Mouse (Mus musculus): Measurements from ENCODE around the gene Slc25a29. TPM values are rescaled to one million over a fixed set of nuclear protein-coding genes. Genes with fewer than 3 reads are reported as not detected.
A peak's percentile ranks its signal among the peaks of the same experiment; 100 is the strongest.
"Not testable (repeated sequence)": the region's sequence is repeated elsewhere in the genome, so short reads cannot be mapped to it uniquely, and the experiment has no call there.

The Slc25a29 gene
- polyA plus RNA-seq, 1 experiment from 2014 or later = 3.4 TPM

DNA sequence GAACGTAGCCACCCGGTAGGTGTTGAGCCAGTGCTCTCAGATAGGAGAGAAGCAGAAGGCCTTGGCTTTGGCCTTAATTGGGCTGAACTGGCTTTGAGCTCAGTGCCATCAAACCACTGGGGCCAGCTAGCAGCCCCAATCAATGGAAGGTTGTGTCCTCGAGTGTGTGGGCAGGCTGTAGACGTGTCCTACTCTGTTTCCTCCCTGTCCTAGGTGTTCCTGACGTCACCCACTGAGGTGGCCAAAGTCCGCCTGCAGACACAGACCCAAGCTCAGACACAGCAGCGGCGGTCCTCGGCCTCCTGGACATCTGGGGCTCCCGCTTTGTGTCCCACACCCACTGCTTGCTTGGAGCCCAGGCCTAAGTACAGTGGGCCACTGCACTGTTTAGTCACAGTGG, 19.4 kb upstream of the Slc25a29 start:
- ATAC-seq (ENCODE audit: extremely low read depth, insufficient number of reproducible peaks, low FRiP score, low TSS enrichment) = no peak

DNA sequence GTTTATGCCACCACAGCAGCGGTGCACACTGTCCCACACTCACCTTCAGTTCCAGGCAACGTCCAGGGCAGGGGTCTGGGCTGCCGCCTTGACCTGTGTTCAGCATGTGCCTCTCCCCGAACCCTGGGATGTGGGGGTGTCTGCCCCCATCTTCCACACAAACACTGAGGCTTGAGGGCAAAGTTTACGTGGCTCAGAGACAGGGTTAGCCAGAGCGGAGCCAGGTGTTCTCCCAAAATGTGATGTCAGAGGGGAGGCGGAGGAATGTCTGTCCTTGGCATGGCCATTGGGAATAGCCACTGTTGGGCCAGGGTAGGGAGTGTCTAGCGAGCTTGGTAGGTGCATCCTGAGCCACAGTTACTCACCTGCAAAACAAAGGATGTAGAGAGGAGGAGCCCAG, 17.1 kb upstream of the Slc25a29 start:
- Histone ChIP-seq H3K27me3 (replicated peaks) (no peaks in the 10 kb centered on the region), H3K9me3 (no peaks in the 10 kb centered on the region), H3K9ac (no peak overlapping the region), H3K4me3 (no peak overlapping the region), H3K4me2 (no peak overlapping the region), H3K4me1 (no peaks in the 10 kb centered on the region), H3K36me3 (peaks cover 3% of the 10 kb centered on the region; the same call in 1 of the 2 replicates), H3K27ac (replicated peaks) (no peak overlapping the region)
- 86% methylated on average over 8 of the region's 8 CpGs for WGBS
- no peak for ATAC-seq (ENCODE audit: extremely low read depth, insufficient number of reproducible peaks, low FRiP score, low TSS enrichment)

More for the DNA sequence above, 19.4 kb upstream of the Slc25a29 start:
- Histone ChIP-seq H3K9me3 (no peaks in the 10 kb centered on the region), H3K27me3 (replicated peaks) (no peaks in the 10 kb centered on the region), H3K9ac (no peak overlapping the region), H3K27ac (replicated peaks) (no peak overlapping the region), H3K4me2 (no peak overlapping the region), H3K4me3 (no peak overlapping the region), H3K4me1 (no peaks in the 10 kb centered on the region), H3K36me3 (peaks cover 9% of the 10 kb centered on the region)
- 80% methylated on average over 10 of the region's 10 CpGs for WGBS

DNA sequence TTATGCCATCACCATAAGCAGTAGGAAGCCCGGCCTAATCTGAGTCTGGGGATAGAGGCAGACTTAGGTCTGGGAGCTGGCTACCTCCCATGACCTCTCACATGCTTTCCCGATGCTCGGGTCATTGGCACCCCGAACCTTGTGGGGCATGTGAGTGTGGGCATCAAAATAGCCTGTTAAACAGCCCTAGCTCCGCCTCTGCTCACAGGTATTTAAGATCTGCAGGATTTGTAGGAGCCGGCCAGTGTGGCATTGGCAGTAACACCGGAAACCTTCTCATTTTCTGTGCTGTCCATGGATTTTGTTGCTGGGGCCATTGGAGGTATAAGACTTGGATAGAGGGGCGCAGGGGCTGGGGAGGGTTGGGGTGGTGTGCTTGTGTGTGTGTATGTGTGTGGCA, 15.2 kb upstream of the Slc25a29 start:
- 84% methylated on average over 8 of the region's 8 CpGs for WGBS
- Histone ChIP-seq H3K27ac (replicated peaks) (no peak overlapping the region), H3K36me3 (peaks cover 16% of the 10 kb centered on the region), H3K4me1 (no peaks in the 10 kb centered on the region), H3K9ac (no peak overlapping the region), H3K9me3 (no peaks in the 10 kb centered on the region), H3K27me3 (replicated peaks) (no peaks in the 10 kb centered on the region), H3K4me3 (no peak overlapping the region), H3K4me2 (no peak overlapping the region)
- ATAC-seq (ENCODE audit: extremely low read depth, insufficient number of reproducible peaks, low FRiP score, low TSS enrichment) = no peak

DNA sequence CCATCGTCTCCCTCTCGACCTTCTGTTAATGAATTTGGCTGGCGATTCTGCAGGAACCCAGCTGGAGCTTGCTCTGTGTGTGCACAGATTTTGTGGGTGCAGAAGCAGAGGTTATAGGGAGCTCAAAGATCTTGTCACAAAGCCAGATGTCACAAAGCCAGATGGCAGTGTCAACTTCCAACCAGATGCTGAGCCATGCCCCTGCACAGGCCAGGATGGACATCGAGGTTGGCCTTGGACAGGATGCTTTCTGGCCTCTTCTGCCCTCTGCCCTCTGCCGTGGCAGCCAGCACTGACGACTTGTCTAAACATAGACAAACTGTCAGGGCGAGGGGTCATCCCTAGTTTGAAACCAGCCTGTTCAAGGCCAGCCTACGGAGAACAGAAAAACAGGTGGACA, 14.4 kb upstream of the Slc25a29 start:
- Histone ChIP-seq H3K27me3 (replicated peaks) (no peaks in the 10 kb centered on the region), H3K27ac (replicated peaks) (no peak overlapping the region), H3K9me3 (no peaks in the 10 kb centered on the region), H3K4me1 (no peaks in the 10 kb centered on the region), H3K4me2 (no peak overlapping the region), H3K9ac (no peak overlapping the region), H3K36me3 (peaks cover 23% of the 10 kb centered on the region), H3K4me3 (no peak overlapping the region)
- 65% methylated on average over 8 of the region's 8 CpGs for whole genome bisulfite sequencing
- ATAC-seq (ENCODE audit: extremely low read depth, insufficient number of reproducible peaks, low FRiP score, low TSS enrichment) = no peak

DNA sequence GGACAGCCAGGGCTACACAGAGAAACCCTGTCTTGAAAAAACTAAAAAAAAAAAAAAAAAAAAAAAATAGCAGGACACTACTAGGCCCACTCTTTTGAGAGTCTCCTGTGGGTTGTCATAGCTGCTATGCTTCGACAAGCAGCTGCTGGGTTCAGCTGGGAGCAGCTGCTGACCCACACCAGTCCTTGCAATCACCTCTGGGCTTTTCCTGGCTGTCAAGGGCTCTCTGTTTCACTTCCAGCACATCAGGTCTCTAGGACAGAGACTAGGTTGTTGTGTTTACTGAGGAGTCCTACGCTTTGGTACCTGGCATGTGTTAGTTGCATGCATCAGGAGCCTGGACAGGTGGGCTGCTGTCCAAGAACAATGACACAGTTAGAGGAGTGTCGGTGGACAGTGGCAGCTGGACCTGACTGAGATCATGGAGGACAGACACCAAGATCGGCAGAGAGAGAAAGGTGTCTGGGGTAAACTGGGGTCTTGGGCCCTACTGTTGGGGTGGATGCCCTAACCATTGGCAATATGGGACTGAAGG, 13.9 kb upstream of the Slc25a29 start:
- ATAC-seq (ENCODE audit: extremely low read depth, insufficient number of reproducible peaks, low FRiP score, low TSS enrichment) = no peak
- Histone ChIP-seq H3K9ac (no peak overlapping the region), H3K27me3 (replicated peaks) (no peaks in the 10 kb centered on the region), H3K4me3 (no peak overlapping the region), H3K27ac (replicated peaks) (no peak overlapping the region), H3K4me2 (no peak overlapping the region), H3K36me3 (peaks cover 29% of the 10 kb centered on the region), H3K4me1 (no peaks in the 10 kb centered on the region), H3K9me3 (no peaks in the 10 kb centered on the region)
- WGBS = 81% methylated on average over 4 of the region's 4 CpGs

DNA sequence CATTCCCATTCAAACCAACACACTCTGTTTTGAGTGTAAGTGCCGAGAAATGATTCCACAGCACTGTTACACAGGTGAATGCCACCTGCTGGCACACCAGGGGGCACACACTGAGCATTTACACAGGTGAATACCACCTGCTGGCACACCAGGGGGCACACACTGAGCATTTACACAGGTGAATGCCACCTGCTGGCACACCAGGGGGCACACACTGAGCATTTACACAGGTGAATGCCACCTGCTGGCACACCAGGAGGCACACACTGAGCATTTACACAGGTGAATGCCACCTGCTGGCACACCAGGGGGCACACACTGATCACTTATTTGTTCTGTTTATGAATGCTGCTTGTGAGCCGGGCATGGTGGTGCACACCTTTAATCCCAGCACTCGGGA, 12.3 kb upstream of the Slc25a29 start:
- 88% methylated on average over 3 of the region's 3 CpGs for WGBS
- H3K27ac ChIP-seq (replicated peaks); H3K4me3 ChIP-seq; H3K27me3 ChIP-seq (replicated peaks); H3K4me1 ChIP-seq; H3K9ac ChIP-seq; ATAC-seq (ENCODE audit: extremely low read depth, insufficient number of reproducible peaks, low FRiP score, low TSS enrichment); H3K4me2 ChIP-seq; H3K9me3 ChIP-seq: not testable (repeated sequence)
- peaks cover 42% of the 10 kb centered on the region for H3K36me3 ChIP-seq

DNA sequence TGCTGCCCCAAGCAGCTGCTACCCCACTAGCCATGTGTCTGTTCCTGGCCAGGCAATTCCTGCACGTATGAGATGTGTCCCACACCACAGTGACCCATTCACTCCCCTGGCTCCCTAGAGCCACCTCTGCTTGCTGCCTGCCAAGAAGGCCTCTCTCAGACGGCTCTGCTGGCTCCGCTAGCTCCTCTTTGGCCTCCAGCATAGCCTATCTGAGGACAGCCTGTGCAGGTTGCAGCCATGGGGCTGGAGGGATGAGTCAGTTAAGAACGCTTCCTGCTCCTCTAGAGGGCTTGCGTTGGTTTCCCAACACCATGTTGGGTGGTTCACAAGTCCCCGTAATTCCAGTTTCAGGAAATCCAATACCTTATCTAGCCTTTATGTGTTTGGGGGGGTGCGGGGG, 7.0 kb upstream of the Slc25a29 start:
- H3K9me3 ChIP-seq = no peaks in the 10 kb centered on the region
- H3K9ac ChIP-seq = no peak overlapping the region
- H3K36me3 ChIP-seq = peaks cover 76% of the 10 kb centered on the region
- no peak overlapping the region for H3K27ac ChIP-seq (replicated peaks)
- H3K4me3 ChIP-seq = no peak overlapping the region
- WGBS = 85% methylated on average over 7 of the region's 7 CpGs
- H3K4me2 ChIP-seq = no peak overlapping the region
- no peak for ATAC-seq (ENCODE audit: extremely low read depth, insufficient number of reproducible peaks, low FRiP score, low TSS enrichment)
- peaks cover 8% of the 10 kb centered on the region for H3K4me1 ChIP-seq
- H3K27me3 ChIP-seq (replicated peaks) = no peaks in the 10 kb centered on the region

DNA sequence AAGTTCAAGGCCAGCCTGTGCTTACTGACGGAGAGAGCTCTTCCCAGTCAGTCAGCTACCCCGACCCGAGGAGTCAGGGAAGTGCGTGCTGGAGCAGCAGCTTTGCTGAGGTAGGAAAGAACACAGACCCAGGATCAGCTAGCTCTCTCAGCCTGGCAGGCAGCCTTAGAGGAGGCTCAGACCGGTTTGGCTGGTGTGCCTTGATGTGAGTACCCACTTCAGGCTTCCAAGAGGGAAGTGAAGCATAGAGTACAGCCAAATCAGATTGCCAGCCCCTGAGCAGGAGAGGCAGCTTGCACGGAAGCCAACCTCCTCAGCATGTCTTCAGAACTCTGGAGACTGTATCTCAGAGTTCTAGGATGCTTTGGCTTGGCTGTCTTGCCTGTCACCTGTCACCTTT, 5.5 kb upstream of the Slc25a29 start:
- 77% methylated on average over 6 of the region's 6 CpGs for WGBS
- H3K36me3 ChIP-seq = peaks cover 68% of the 10 kb centered on the region

DNA sequence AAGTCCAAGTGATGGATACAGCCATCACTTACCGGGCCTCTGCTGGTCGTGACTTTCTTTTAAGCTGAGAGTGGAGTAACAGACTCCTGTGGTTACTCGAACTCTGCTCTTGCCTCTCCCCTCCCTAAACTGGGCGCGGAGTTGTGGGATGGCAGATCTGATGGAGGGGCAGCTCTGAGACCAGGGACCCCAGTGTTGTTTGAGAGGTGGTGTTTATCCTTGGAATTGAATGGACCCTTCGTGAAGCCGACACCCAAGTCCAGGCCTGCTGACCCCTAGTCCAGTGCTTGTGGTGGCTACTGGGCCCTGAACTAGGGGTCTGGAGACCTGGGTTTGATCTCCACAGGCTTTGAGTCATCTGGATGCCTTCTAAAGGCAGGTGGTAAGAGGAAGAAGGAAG, 1.0 kb upstream of the Slc25a29 start:
- H3K9me3 ChIP-seq = no peaks in the 10 kb centered on the region
- peaks cover 26% of the 10 kb centered on the region for H3K36me3 ChIP-seq
- H3K4me2 ChIP-seq = peak overlapping the region; percentile 97
- H3K27me3 ChIP-seq (replicated peaks) = no peaks in the 10 kb centered on the region
- peak overlapping the region; percentile 90 for H3K9ac ChIP-seq
- no peak for ATAC-seq (ENCODE audit: extremely low read depth, insufficient number of reproducible peaks, low FRiP score, low TSS enrichment)
- H3K4me3 ChIP-seq = peak overlapping the region; percentile 78
- peak overlapping the region; percentile 89; the same call in 1 of the 2 replicates for H3K27ac ChIP-seq (replicated peaks)
- WGBS = 49% methylated on average over 7 of the region's 7 CpGs
- H3K4me1 ChIP-seq = peaks cover 38% of the 10 kb centered on the region

More for the DNA sequence above, 5.5 kb upstream of the Slc25a29 start:
- H3K4me3 ChIP-seq = no peak overlapping the region
- H3K27ac ChIP-seq (replicated peaks) = no peak overlapping the region
- no peaks in the 10 kb centered on the region for H3K9me3 ChIP-seq
- no peak for ATAC-seq (ENCODE audit: extremely low read depth, insufficient number of reproducible peaks, low FRiP score, low TSS enrichment)
- H3K9ac ChIP-seq = no peak overlapping the region
- peaks cover 23% of the 10 kb centered on the region for H3K4me1 ChIP-seq
- no peaks in the 10 kb centered on the region for H3K27me3 ChIP-seq (replicated peaks)
- no peak overlapping the region for H3K4me2 ChIP-seq

DNA sequence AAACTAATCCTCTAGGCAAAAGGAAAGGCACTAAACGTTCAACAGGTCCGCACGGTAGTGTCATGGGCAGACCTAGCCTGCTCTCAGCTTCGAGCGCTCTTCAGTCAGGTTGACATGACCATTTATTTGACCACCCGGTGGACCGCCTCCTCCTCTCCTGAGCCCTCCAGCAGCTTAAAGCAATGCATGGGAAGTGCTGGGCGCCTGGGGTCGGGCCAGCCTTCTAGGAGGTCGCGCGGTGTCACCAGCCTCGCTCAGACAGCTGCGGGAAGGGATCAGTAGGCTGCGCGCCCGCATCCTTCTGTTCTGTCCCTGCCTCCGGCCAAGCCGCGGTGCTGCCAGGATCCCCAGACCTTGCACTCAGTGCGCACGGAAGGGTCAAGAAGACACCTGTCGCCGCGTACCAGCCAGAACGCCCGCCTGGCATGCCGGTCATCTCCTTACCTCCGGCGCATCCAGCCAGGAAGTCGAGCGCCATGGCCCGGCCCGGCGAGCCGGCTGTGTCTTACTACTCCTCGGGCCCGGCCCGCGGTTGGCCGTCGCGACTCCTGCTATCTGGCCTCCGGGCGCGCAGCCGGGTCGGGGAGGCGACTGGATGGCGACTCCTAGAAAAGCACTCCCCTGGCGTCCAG, 359 bp downstream of the Slc25a29 start:
- Histone ChIP-seq H3K27me3 (replicated peaks) (no peaks in the 10 kb centered on the region), H3K4me2 (peak overlapping the region; percentile 97), H3K4me1 (peaks cover 38% of the 10 kb centered on the region), H3K9ac (peak overlapping the region; percentile 85), H3K36me3 (peaks cover 13% of the 10 kb centered on the region), H3K9me3 (no peaks in the 10 kb centered on the region), H3K27ac (replicated peaks) (peak overlapping the region; percentile 37; the same call in 1 of the 2 replicates), H3K4me3 (peak overlapping the region; percentile 78)
- WGBS = 2% methylated on average over 51 of the region's 51 CpGs
- ATAC-seq (ENCODE audit: extremely low read depth, insufficient number of reproducible peaks, low FRiP score, low TSS enrichment) = no peak

DNA sequence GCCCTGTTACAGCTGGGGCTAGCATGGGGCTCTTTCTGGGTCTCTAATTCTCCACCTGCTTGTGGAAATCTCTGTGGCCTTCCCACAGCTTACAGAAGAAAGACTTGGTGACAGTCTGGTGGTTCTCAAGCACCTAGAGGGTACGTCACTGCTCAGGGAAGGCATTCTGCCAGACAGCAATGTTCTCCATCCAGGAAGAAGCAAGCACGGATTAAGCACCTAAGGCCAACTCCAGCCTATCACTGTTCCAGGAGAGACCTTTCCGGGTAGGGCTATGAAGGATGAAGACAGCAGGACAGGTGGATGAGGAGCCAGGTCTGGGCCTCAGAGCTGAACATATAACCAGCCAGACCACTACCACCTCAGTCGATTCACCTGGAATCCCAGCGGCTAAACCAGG, 897 bp downstream of the Slc25a29 start:
- peak overlapping the region; percentile 97 for H3K4me2 ChIP-seq
- 39% methylated on average over 5 of the region's 5 CpGs for WGBS
- no peak for ATAC-seq (ENCODE audit: extremely low read depth, insufficient number of reproducible peaks, low FRiP score, low TSS enrichment)
- H3K9ac ChIP-seq = peak overlapping the region; percentile 85
- H3K4me3 ChIP-seq = peak overlapping the region; percentile 78
- peaks cover 10% of the 10 kb centered on the region for H3K36me3 ChIP-seq
- H3K9me3 ChIP-seq = no peaks in the 10 kb centered on the region
- no peak overlapping the region for H3K27ac ChIP-seq (replicated peaks)
- H3K4me1 ChIP-seq = peaks cover 38% of the 10 kb centered on the region
- no peaks in the 10 kb centered on the region for H3K27me3 ChIP-seq (replicated peaks)

DNA sequence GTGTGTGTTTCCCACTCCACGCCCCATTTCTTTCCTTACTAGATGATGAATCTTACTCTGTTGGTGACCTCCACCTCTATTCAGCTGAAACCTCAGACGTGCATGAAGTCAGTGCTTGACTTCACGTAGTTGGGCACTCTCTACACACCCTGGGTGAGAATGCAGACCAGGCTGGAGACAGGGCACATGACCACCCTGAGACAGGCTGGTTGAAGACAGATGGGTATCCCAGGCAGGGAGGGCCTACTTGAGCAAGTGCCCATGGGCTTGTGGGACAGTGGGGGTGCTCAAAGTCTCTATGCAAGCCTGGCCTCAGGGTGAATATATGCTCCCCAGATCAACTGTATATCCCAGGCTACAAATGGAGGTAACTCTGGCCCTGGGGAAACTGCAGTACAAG, 1.3 kb downstream of the Slc25a29 start:
- H3K9ac ChIP-seq = 0 out of 2 replicates have a peak overlapping the region, but pooled peaks have one; percentile 85
- H3K36me3 ChIP-seq = peaks cover 6% of the 10 kb centered on the region
- no peak overlapping the region for H3K27ac ChIP-seq (replicated peaks)
- no peak for ATAC-seq (ENCODE audit: extremely low read depth, insufficient number of reproducible peaks, low FRiP score, low TSS enrichment)
- no peak overlapping the region for H3K4me3 ChIP-seq
- peaks cover 38% of the 10 kb centered on the region for H3K4me1 ChIP-seq
- WGBS = 81% methylated on average over 3 of the region's 3 CpGs
- H3K27me3 ChIP-seq (replicated peaks) = no peaks in the 10 kb centered on the region
- no peaks in the 10 kb centered on the region for H3K9me3 ChIP-seq
- H3K4me2 ChIP-seq = peak overlapping the region; percentile 97
